Mouse (Mus musculus): ENCODE data around the gene Slf2.

The Slf2 gene

GRCm38 (mm10) chr19:45030746-45031693, 100.1 kb downstream of the Slf2 start:
- DNase-seq (ENCODE audit: low spot score in 2 of 2), result peak; percentile 63 to 84

GRCm38 (mm10) chr19:45031780-45032179, 100.8 kb downstream of the Slf2 start:
- peak; percentile 49 to 75 for DNase-seq (ENCODE audit: low spot score in 2 of 2)

Measured in spleen, postnatal 10 days (tissue).